Mouse (Mus musculus): Measurements from ENCODE around the gene Fbxo28.
"Not testable (repeated sequence)": the region's sequence is repeated elsewhere in the genome, so short reads cannot be mapped to it uniquely, and the experiment has no call there.

Fbxo28 gene

DNA sequence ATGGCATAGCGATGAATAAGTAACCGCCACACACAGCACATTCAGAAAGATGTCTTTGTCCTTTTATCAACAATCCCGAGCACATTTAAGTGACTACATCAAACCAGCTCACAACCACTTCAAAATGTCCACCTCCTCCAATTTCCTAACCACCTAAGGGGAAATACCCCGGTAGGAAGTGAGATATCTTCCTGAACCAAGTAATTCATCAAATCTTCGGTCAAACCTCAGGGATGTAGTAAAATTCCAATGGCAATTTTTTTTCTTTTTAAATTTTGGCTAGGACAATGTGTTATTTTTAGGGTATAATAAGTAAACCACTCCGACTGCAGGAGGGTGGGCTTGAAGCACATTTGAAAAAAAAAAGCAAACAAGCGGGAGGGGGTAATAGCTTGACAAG, 1.1 kb downstream of the Fbxo28 start:
- no peak for DNase-seq

DNA sequence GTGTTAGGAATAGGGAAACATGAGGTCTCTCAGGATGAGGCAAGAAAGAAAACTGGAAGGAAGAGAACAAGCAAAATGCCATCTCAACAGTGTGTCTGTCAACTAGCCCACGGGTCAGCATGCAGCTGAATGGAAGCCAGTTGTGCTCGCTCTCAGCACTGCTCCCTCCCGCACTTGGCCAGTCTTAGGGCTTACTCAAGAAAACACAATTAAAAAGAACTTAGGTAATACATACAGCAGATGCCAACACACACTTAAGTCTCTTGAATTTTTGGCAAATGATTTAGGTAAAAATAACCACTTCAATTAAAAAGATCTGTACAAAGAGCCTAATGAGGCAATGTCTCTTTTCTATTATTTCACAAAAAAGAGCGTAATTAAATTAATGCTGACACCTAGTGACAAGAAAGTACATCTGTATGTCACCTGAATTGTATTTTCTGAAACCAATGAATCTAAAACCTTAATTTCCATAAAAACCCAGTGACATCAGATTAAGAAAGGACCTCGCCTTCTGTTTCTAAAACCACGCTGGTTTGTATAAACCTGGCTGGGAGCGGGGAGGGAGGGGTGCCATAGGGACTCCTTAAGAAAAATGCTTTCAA, 2.4 kb downstream of the Fbxo28 start:
- DNase-seq, result no peak

DNA sequence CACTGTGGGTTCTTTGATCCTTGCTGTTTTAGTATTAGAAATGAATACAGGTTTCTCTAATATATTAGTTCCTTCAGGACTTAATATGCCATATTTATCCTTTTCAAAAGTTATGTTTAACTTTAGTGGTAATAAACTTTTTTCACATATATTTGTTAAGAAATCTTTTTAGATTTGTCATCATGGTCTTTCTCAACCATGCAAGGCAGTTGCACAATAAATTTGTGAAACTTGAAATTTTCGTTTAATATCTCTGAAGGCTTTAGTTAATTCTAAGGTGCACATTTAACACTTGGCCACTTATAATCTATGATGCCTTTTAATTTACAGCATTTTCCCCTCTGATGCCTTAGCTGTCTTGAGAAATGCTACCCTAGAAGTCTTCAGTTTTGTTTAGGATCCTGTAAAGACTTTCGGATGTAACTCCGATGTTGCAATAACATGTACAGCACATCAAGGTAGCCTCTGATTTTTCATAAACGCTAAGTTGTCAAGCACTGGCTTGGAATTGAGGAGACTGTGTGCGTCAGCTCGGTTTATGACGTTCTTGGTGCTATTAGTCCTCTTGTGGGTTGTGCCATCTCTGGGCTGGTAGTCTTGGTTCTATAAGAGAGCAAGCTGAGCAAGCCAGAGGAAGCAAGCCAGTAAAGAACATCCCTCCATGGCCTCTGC, 7.5 kb downstream of the Fbxo28 start:
- no peak for DNase-seq

DNA sequence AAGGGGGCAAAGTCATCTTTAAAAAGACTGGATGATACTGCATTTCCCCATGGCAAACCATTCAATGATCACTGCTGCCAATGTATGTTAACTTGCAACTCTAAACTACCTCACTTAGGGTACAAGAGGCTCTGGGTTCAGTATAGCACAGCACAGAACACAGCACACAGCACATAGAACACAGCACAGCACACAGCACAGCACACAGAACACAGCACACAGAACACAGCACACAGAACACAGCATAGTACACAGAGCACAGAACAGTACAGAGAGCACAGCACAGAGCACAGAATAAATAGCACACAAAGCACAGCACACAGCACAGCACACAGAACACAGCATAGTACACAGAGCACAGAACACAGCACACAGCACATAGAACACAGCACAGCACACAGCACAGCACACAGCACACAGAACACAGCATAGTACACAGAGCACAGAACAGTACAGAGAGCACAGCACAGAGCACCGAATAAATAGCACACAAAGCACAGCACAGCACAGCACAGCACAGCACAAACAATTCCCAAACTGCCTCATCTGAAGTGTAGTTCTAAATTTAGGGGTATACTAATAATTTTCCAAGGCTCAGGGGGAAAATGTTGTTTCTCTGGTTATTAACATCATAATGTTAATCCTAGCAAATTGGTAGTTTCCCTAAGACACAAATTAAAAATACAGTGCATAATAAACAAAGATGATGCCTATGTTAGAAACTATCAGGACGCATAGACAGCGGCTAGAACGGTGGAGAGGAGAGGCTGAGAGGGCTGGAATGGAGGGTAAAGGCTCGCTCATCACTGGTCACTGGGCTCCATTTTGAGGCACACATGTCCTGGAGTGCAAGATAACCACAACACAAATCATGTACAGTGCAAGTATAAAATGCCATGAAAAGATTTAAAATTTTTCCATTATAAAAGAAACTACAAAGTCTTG, 9.1 kb downstream of the Fbxo28 start:
- DNase-seq, result no peak

DNA sequence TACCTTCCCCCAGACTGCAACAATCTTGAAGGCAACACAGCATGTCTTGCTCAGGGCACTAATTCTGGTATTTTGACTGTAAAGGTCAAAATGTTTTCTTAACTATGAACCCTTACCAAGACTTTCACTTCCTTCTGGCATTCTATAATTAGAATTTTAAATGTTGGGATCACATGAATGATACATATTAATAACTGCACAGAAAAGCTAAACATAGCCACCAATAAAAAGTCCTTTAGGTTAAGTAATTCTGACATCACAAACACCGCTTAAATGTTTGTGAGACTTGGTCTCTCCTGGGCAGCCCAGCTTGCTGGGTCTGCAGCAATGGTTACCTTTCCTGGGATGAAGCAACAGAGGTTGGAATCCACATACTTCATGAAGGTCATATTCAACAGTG, 15.5 kb downstream of the Fbxo28 start:
- no peak for DNase-seq

DNA sequence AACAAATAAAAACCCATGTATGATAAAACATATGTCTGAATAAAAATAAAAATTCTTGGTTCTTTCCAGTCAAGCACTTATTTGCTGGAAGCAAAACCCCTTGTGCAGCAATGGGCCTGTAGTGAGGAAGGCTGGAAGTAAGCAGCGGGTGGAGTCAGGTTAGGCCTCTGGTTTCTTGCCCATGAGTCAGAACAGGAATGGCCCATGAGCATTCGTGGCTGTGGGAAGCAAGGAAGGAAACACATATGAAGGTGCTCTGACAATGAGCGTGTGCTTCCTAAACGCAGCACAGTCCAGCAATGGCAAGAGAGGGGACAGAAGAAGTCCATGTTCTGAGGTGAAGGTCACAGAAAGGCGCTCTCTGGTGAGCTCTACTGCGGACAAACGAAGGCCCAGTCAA, 16.9 kb downstream of the Fbxo28 start:
- no peak for DNase-seq

DNA sequence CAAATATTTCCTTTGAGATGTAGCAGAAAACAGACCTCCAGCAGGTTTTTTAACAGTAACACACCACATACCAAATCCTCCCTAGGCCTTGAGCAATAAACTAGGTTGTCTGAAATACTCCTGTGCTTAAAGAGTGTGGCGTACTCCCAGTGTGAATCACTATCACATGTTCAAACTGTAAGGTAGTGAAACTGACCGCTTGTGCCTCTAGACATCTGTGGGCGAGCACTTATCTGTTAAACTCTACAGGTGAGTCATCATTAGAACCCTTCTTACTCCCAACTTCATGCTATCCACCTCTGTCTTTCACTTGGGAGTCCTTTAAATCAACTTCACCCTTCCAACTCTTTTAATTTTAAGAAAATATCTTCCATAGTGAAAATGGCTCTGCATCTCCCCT, 18.3 kb downstream of the Fbxo28 start:
- DNase-seq, result no peak

DNA sequence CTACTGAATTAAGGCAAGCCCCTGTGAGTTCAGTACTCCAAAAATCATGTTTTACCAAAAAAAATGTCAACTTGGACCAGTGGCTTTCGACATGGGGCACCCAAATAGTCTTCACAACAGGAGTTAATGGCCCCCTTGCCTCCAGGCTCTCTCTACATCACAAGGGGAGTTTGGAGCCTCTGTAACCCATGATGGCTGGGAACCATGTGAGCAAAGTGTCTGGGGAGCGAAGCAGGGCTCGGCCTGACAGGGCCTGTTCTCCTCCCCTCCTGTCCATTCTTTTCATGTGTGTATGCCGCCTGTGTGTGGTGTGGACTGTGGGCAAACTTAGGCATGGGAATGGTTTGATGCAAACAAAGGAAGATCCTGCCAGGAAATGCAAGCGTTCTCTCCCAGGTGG, 27.2 kb downstream of the Fbxo28 start:
- DNase-seq, result no peak

DNA sequence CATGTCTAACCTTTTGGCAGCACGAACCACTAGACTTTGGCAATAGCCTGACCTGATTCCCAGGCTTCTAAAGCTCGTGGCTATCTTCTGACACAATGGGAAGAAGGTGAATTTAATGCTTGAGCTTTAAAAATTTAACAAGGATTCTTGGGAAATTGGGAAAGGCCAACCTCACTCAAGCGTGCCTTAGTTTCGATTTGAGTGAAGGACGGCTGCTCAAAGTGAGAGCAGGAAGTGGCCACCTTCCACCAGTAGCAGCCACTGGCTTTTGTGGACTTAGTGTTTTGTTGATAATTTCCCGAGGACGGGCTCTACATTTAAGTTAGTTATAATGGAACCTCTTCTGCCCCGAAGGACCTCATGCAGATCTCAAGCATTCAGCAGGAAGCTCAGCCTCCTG, 28.2 kb downstream of the Fbxo28 start:
- no peak for DNase-seq

DNA sequence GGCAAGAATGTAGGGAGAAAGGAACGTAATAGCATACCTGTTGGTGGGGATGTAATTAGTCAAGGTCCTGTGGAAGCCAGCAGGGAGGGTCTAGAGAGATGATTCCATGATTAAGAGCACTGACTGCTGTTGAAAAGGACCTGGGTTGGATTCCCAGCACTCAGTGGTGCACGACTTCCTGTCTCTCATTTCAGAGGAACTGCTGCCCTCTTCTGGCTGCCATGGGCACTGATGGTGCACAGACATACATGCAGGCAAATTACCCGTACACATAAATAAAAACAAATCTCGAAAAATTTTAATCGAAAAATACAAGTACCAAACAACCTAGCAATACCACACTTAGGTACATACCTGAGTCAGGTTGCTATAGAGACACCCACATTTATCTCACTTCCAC, 30.1 kb downstream of the Fbxo28 start:
- DNase-seq, result no peak

DNA sequence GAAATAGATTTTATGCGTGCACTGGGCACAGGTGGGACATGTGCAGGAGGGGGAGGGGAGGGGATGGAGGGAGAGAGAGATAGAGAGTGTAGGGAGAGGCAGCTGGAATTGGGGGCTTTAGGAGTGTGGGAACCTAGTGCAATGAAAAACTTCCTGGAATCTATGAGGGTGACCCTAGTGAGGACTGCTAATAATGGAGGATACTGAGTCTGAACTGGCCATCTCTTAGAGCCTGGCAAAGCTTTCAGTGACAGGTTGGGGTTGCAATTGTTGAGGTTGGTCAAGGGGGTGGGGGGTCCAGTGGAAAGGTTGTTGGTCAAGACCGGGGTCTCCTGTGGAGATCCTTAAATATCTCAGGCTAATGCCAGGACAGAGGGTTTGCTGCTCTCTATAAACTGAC, 31.1 kb downstream of the Fbxo28 start:
- DNase-seq, result no peak

DNA sequence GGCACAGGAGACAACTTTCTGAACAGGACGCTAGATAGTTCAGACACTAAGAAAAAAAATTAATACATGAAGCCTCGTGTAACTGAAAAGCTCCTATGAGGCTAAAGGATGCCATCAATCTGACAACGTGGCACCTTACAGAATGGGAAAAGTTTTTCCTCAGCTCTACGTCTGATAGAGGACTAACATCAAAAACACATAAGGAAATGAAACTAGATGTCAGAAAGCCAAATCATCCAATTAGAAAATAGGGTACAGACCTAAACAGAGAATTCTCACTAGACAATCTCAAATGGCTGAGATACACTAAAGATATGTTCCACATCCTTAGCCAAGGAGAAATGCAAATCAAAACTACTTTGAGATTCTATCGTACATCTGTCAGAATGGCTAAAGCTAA, 32.0 kb downstream of the Fbxo28 start:
- DNase-seq, result no peak

DNA sequence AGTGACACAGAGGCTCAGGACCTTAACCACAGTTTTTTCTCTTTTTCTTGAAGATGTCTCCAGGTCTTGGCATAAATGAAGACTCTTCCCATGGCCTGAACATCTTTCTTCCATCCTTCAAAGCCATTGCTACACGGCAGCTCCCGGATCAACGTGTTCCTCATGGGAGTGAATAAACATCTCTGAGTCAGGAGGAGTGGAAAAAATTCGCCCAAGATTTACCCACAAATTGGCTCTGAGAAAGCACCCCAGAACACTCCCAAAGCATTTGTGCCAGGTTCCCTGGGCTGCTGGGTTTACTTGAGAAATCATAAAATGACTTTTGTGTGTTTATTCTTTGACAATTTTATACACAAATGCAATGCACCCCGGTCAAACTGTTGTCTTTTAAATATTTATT, 38.5 kb downstream of the Fbxo28 start:
- no peak for DNase-seq

DNA sequence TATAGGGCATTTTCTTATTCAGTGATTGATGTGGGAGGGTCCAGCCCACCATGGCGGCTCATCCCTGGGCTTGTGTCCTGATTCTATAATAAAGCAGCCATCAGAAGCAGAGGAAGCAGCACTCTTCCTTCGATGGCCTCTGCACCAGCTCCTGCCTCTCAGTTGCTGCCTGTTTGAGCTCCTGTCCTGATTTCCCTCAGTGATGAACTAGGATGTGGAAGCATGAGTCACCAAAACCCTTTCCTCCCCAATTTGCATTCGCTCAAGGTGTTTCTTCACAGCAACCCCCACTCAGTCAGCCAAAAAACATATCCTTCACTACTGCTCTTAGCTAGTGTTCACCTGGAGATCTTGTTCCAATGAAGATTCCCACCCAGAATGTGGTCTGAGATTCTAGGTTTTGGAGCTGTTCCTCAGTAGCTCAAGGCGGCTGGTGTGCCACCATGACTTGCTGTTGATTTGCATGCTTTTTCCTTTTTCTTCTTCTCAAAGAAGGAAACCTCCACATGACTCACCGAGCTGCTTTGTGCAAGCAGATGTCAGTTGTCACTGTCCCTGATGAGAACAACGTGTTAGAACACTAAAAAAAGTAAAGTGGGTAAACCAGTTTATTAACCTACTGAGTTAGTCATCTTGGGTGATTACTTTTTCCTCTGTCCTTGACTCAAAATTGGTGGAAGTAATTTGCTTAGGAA, 39.1 kb downstream of the Fbxo28 start:
- DNase-seq, result no peak

DNA sequence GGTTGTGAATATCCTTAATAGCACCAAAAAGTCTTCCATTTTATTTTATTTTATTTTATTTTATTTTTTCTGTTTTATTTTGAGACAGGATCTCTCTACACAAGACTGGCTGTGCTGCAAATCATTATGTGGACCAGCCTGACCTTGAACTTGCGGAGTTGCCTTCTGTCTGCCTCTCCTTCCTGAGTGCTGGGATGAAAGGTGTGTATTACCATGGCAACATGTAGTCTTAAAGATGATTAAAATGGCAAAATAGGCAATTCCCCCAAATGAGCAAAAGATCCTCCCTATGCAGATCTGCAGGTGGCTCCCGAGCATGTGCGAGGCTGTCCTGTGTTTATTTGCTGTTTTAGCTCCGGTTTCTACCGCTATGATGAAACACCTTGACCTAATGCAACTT, 43.6 kb downstream of the Fbxo28 start:
- DNase-seq, result no peak

DNA sequence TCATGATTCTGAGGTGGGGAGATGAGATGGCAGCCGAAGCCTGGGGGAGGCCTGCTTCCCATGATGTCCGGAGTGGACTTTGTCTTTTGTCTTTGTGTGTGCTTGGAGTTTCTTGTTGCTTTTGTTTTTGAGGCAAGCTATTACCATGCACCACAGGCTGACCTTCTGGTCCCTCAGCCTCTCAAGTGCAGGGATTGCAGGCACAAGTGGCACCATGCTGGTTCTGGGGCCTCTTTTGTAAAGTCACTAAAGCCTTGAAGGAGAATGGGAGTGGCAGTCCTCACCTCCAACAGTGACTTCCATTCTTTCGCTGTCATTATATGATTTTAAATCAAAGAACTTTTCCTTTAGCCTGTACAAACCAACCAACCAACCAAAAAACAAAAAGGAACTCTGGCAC, 44.2 kb downstream of the Fbxo28 start:
- DNase-seq, result no peak

DNA sequence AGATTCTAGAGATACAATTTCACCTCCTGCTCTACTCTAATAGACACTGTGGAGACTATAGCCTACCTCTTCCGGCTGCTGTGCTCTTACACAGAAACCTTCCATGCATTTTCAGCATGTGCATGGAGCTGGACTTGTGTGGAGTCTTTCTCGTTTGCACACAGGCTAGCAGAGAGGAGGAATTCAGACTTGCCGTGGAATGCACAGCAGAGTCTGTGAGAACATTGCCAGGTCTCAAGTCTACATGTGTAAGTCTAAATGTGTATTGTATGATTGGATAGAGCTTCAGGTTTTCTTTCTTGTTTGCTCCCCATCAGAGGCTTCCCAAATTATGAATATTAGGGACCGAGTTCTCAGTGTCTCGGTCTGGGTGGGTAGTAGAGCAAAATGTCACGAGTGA, 44.6 kb downstream of the Fbxo28 start:
- no peak for DNase-seq

DNA sequence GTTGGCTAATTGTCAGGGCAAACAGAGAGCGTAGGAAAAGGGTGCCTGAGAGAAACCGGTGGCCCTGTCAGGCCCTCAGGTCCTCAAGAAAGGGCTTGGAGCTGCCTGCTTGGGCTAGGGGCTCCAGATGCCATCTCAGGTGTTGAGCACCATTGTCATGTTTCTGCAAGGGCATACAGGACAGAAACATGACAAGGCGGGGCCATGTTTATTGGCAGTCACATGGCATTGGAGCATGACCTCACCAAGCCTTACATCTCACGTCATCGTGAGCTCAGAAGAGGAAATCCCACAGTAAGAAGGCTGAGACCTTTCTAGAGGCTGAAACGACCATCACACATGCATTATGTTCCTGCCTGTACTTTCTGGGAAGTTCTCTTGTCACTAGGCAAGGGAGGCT, 45.3 kb downstream of the Fbxo28 start:
- no peak for DNase-seq

DNA sequence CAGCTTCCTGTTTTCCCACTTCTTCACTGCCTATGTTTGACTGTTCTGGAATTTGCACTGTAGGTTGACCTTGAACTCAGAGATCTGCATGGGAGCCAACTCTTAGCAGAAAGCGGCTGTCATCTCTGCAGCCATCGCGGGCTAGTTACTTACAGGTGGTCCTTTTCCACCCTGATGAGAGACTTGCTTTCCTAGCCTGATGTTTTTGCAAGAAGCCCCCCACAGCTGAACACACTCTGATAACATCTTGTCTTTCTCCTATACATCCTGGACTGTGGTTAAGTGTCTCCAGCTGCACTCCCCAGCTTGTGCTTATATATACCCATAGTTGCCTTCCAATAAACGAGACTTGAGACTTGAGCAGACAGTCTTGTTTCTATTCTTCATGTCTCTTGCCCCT, 49.1 kb downstream of the Fbxo28 start:
- no peak for DNase-seq

DNA sequence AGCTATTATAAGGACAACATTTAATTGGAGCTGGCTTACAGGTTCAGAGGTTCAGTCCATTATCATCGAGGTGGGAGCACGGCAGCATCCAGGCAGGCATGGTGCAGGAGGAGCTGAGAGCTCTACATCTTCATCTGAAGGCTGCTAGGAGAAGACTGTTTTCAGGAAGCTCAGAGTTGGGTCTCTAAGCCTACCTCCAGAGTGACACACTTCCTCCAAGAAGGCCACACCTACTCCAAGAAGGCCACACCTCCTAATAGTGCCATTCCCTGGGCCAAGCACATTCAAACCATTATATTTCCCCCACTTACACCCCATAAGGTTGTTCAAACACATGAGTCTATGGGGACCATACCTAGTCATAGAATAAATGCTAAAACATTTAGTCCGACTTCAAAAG, 50.7 kb downstream of the Fbxo28 start:
- DNase-seq, result not testable (repeated sequence)

DNA sequence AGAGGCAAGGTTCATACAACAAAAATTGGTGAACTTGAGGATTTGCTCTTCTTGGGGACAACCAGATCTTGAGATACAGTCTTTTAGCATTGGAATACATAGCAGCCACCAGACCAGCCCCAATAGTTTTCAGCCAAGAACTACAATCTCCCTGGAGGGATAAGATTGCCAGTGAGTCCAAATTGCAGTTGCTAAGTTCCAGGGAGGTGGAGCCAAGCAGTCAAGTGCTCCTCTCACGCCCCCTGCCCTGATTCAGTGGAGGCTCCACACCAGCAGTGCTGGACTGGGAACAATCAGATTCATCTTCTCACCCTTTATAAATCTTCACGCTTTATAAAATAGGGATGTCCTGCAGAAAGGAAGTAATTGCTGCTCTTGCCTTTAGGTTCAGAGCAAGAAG, 51.6 kb downstream of the Fbxo28 start:
- DNase-seq, result no peak

DNA sequence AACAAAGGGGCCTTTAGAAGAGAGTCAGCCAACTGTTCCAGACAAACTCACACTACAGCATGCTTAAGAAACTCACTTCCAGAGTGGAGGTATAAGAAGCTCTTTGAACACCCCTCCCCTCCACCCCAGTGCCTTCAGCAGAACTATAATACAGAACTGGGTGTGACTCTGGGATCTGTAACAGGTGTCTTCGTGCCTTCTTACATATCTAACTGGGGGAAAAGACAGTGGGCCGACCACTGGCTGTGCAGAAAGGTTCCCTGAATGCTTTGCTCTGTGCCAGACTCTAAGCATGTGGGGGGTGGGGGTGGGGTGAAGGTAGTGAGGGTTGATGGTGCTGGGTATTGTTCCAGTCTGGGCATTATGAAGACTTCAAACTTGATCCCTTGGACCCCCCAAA, 52.8 kb downstream of the Fbxo28 start:
- DNase-seq, result no peak

DNA sequence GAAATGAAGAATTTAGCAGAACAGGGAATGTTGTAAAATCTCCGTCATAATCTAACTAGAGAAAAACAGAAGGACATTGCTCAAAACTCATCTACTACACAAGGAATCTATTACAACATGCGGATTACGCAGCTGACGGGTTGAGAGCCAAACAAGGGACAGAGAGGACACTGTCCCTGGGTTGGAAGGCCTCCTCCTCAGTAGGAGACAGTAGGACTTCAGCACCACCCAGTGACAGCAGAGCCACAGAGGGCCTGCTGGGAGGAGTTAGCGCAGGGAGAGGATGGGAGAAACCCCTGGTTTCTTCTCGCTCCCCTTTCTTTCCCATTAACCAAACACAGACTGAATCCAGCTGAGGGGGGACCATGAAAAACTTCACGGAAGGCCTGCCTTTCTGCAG, 53.6 kb downstream of the Fbxo28 start:
- DNase-seq, result no peak

DNA sequence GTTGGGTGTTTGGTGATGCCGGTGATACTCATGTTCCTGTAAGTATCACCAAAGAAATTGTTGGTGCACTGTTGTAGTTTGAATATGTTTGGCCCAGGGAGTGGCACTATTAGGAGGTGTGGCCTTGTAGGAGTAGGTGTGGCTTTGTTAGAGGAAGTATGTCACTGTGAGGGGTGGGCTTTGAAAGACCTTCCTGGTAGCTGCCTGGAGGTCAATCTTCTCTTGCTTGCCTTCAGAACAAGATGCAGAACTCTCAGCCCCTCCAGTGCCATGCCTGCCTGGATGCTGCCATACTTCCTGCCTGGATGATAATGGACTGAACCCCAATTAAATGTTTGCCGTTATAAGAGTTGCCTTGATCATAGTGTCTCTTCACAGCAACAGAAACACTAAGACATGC, 56.6 kb downstream of the Fbxo28 start:
- DNase-seq, result no peak

All from kidney, postnatal 14 days (tissue).